Comparison of ENCODE assay signal across 26 mouse cellular contexts in genomic region chr3:36045086-36045485, GRCm38 (mm10). TPM values are rescaled to one million over a fixed set of nuclear protein-coding genes. Genes with fewer than 3 reads are reported as not detected.
DNase-seq lines count a peak whose midpoint lies in the region; ATAC-seq and TF ChIP-seq lines count a peak whose summit lies in the region.
"Had no signal": no experiment of that assay in that cellular context is flagged by ENCODE, and none has a peak within 500 bp of the region (broad histone marks: within the 10 kb centered on the region; RNA-seq: fewer than 3 reads in every experiment).

No protein-coding gene starts in this region.

- TF ChIP-seq POLR2A in liver, adult 2 months (IDR thresholded peaks at IDR 0.05; ENCODE audit: extremely low read depth, insufficient read depth, low read length), result no peak

- H3K9ac ChIP-seq in liver, adult 2 months (ENCODE audit: low read depth, low read length), result no peak overlapping the region
- no peak overlapping the region for H3K9ac ChIP-seq in liver, embryonic 11.5 days (ENCODE audit: low read depth, low read length)
- no peak overlapping the region for H3K9ac ChIP-seq in forebrain, embryonic 11.5 days (ENCODE audit: low read length)
- H3K9ac ChIP-seq: embryonic facial prominence, embryonic 12.5 days; forebrain, embryonic 12.5 days had no signal

- no peaks in the 10 kb centered on the region for H3K9me3 ChIP-seq in liver, embryonic 11.5 days (ENCODE audit: control insufficient read depth, low read length)
- no peaks in the 10 kb centered on the region for H3K9me3 ChIP-seq in forebrain, embryonic 11.5 days (ENCODE audit: control insufficient read depth, low read length)
- H3K9me3 ChIP-seq: embryonic facial prominence, embryonic 10.5 days; embryonic facial prominence, embryonic 12.5 days; forebrain, embryonic 12.5 days; G1E had no signal

- TF ChIP-seq CTCF in liver, adult 2 months (IDR thresholded peaks at IDR 0.05; ENCODE audit: low read depth, low read length), result no peak

- no peak overlapping the region for H3K27ac ChIP-seq in liver, adult 2 months (replicated peaks; ENCODE audit: insufficient read depth, low read depth, low read length)
- no peak overlapping the region for H3K27ac ChIP-seq in liver, embryonic 11.5 days (ENCODE audit: low read depth, low read length)
- no peak overlapping the region for H3K27ac ChIP-seq in forebrain, embryonic 11.5 days (ENCODE audit: low read depth, low read length)
- H3K27ac ChIP-seq: embryonic facial prominence, embryonic 10.5 days; embryonic facial prominence, embryonic 12.5 days; forebrain, embryonic 12.5 days had no signal

- WGBS in liver, adult 2 months, result 45% methylated on average over 4 of the region's 4 CpGs
- WGBS in liver, embryonic 11.5 days, result 70% methylated on average over 4 of the region's 4 CpGs
- WGBS in forebrain, embryonic 11.5 days, result 82% methylated on average over 4 of the region's 4 CpGs

- H3K36me3 ChIP-seq in liver, adult 2 months (ENCODE audit: control insufficient read depth, insufficient read depth, low read length), result no peaks in the 10 kb centered on the region
- H3K36me3 ChIP-seq in liver, embryonic 11.5 days (ENCODE audit: control insufficient read depth, insufficient read depth, low read length), result no peaks in the 10 kb centered on the region
- no peaks in the 10 kb centered on the region for H3K36me3 ChIP-seq in forebrain, embryonic 11.5 days (ENCODE audit: control insufficient read depth, insufficient read depth, low read length)
- H3K36me3 ChIP-seq: embryonic facial prominence, embryonic 10.5 days; embryonic facial prominence, embryonic 12.5 days; forebrain, embryonic 12.5 days; G1E had no signal

- H3K4me1 ChIP-seq in liver, adult 2 months (ENCODE audit: control insufficient read depth, insufficient read depth, low read length), result peaks cover 3% of the 10 kb centered on the region; the same call in 1 of the 2 replicates
- H3K4me1 ChIP-seq in liver, embryonic 11.5 days (replicated peaks; ENCODE audit: control insufficient read depth, insufficient read depth, low read length), result no peaks in the 10 kb centered on the region
- H3K4me1 ChIP-seq in forebrain, embryonic 11.5 days (replicated peaks; ENCODE audit: control insufficient read depth, insufficient read depth, low read length), result no peaks in the 10 kb centered on the region
- H3K4me1 ChIP-seq: embryonic facial prominence, embryonic 10.5 days; embryonic facial prominence, embryonic 12.5 days; forebrain, embryonic 12.5 days had no signal

- no peak for ATAC-seq in liver, embryonic 11.5 days (replicated peaks; ENCODE audit: low FRiP score)
- ATAC-seq in forebrain, embryonic 11.5 days (replicated peaks; ENCODE audit: low FRiP score), result no peak
- ATAC-seq: activated CD4-positive, CD25-positive, alpha-beta regulatory T cell, adult 4 months; CD4-positive, CD25-positive, alpha-beta regulatory T cell, adult 4 months; forebrain, embryonic 14.5 days; forebrain, embryonic 16.5 days; Patski had no signal

- peak; percentile 5 for DNase-seq in adrenal gland, postnatal 10 days
- DNase-seq in adrenal gland, postnatal 4 days (ENCODE audit: low spot score in 2 of 2), result no peak
- DNase-seq in liver, adult 2 months (ENCODE audit: extremely low read depth, low read depth, low spot score), result peak; percentile 55
- no peak for DNase-seq in liver, embryonic 11.5 days (ENCODE audit: low spot score)
- no peak for DNase-seq in forebrain, embryonic 11.5 days (ENCODE audit: low spot score)
- DNase-seq: adrenal gland, postnatal 14 days; B cell, adult 2 months; cerebellum, adult 11-12 months; cerebellum, adult 2 months; cerebellum, adult 9-10 months; cerebellum, postnatal 10 days; cerebellum, postnatal 25 days had no signal

- no peaks in the 10 kb centered on the region for H3K27me3 ChIP-seq in liver, adult 2 months (ENCODE audit: control insufficient read depth, insufficient read depth, low read length)
- H3K27me3 ChIP-seq in liver, embryonic 11.5 days (replicated peaks; ENCODE audit: control insufficient read depth, insufficient read depth, low read length), result no peaks in the 10 kb centered on the region
- H3K27me3 ChIP-seq in forebrain, embryonic 11.5 days (ENCODE audit: control insufficient read depth, insufficient read depth, low read length), result no peaks in the 10 kb centered on the region
- H3K27me3 ChIP-seq: embryonic facial prominence, embryonic 12.5 days; forebrain, embryonic 12.5 days had no signal

- H3K4me2 ChIP-seq in liver, embryonic 11.5 days, result no peak overlapping the region
- no peak overlapping the region for H3K4me2 ChIP-seq in forebrain, embryonic 11.5 days (ENCODE audit: low read depth, low read length, severe bottlenecking)
- H3K4me2 ChIP-seq: embryonic facial prominence, embryonic 12.5 days; forebrain, embryonic 12.5 days had no signal

- no peaks in the 10 kb centered on the region for H3K79me2 ChIP-seq in liver, adult 2 months (ENCODE audit: control insufficient read depth, insufficient read depth, low read length)

- H3K4me3 ChIP-seq in liver, adult 2 months (ENCODE audit: insufficient read depth, low read depth, low read length), result no peak overlapping the region
- H3K4me3 ChIP-seq in liver, embryonic 11.5 days (ENCODE audit: low read depth, low read length), result no peak overlapping the region
- H3K4me3 ChIP-seq in forebrain, embryonic 11.5 days (ENCODE audit: low read depth, low read length), result no peak overlapping the region
- H3K4me3 ChIP-seq: embryonic facial prominence, embryonic 10.5 days; embryonic facial prominence, embryonic 12.5 days; forebrain, embryonic 12.5 days had no signal

RNA-seq across cellular contexts. Expression of gene Ccdc144b, which starts 8.3 kb away (rescaled TPM):
- total RNA-seq in adrenal gland, postnatal 10 days (2021), result under 1 TPM; 0.06 to 0.12 TPM
- total RNA-seq in adrenal gland, postnatal 4 days (2021), result not detected
- total RNA-seq in liver, adult 2 months (2014; rRNA removed), result not detected in 2 replicates
- polyA plus RNA-seq in liver, adult 2 months (2012; rRNA removed), result not detected in 2 replicates
- polyA plus RNA-seq in liver, embryonic 11.5 days (2014; fragmentation: Nextera tagmentation; extraction: Ambion mirVana), result not detected in 2 replicates
- polyA plus RNA-seq in forebrain, embryonic 11.5 days (2014; fragmentation: Nextera tagmentation; extraction: Ambion mirVana), result not detected in 2 replicates
- total RNA-seq: CH12.LX had no signal
- polyA plus RNA-seq: activated CD4-positive, CD25-positive, alpha-beta regulatory T cell, adult 4 months; brain, embryonic 14.5 days; CD4-positive, CD25-positive, alpha-beta regulatory T cell, adult 4 months; cerebellum, adult 2 months; cortical plate, adult 2 months; embryonic facial prominence, embryonic 10.5 days; embryonic facial prominence, embryonic 12.5 days; embryonic facial prominence, embryonic 14.5 days; forebrain, embryonic 12.5 days; forebrain, embryonic 14.5 days; forebrain, embryonic 16.5 days; frontal cortex, adult 2 months; G1E; Patski had no signal

RNA-seq across cellular contexts. Expression of gene Acad9, which starts 20.7 kb away (rescaled TPM):
- 10 to 100 TPM; 56.7 to 64.7 TPM for total RNA-seq in adrenal gland, postnatal 10 days (2021)
- 10 to 100 TPM; 51.5 to 60.1 TPM for total RNA-seq in adrenal gland, postnatal 4 days (2021)
- 35.4 and 47.8 TPM in 2 replicates for total RNA-seq in liver, adult 2 months (2014; rRNA removed)
- polyA plus RNA-seq in liver, adult 2 months (2012; rRNA removed), result 18.8 and 26.3 TPM in 2 replicates
- polyA plus RNA-seq in liver, embryonic 11.5 days (2014; fragmentation: Nextera tagmentation; extraction: Ambion mirVana), result 68.7 and 71.1 TPM in 2 replicates
- polyA plus RNA-seq in forebrain, embryonic 11.5 days (2014; fragmentation: Nextera tagmentation; extraction: Ambion mirVana), result 88.9 and 93.1 TPM in 2 replicates

RNA-seq across cellular contexts. Expression of gene Mccc1, which starts 44.6 kb away (rescaled TPM):
- total RNA-seq in adrenal gland, postnatal 10 days (2021), result 10 to 100 TPM; 93.1 to 94.1 TPM
- 10 to 100 TPM; 57.7 to 74.9 TPM for total RNA-seq in adrenal gland, postnatal 4 days (2021)
- total RNA-seq in liver, adult 2 months (2014; rRNA removed), result 44.0 and 49.7 TPM in 2 replicates
- polyA plus RNA-seq in liver, adult 2 months (2012; rRNA removed), result 25.3 and 26.3 TPM in 2 replicates
- 28.3 and 28.9 TPM in 2 replicates for polyA plus RNA-seq in liver, embryonic 11.5 days (2014; fragmentation: Nextera tagmentation; extraction: Ambion mirVana)
- polyA plus RNA-seq in forebrain, embryonic 11.5 days (2014; fragmentation: Nextera tagmentation; extraction: Ambion mirVana), result 34.2 and 36.3 TPM in 2 replicates

Comparison
In these comparisons a context has a peak if more than half of its experiments do, and no peak if none do; other contexts are left out.
1. DNase-seq: peak in adrenal gland, postnatal 10 days (single experiment) and liver, adult 2 months (single experiment); none in adrenal gland, postnatal 4 days (0 of 2), liver, embryonic 11.5 days (single experiment) and forebrain, embryonic 11.5 days (single experiment).